Mouse (Mus musculus): ENCODE measurements around the gene Abca7.

DNA sequence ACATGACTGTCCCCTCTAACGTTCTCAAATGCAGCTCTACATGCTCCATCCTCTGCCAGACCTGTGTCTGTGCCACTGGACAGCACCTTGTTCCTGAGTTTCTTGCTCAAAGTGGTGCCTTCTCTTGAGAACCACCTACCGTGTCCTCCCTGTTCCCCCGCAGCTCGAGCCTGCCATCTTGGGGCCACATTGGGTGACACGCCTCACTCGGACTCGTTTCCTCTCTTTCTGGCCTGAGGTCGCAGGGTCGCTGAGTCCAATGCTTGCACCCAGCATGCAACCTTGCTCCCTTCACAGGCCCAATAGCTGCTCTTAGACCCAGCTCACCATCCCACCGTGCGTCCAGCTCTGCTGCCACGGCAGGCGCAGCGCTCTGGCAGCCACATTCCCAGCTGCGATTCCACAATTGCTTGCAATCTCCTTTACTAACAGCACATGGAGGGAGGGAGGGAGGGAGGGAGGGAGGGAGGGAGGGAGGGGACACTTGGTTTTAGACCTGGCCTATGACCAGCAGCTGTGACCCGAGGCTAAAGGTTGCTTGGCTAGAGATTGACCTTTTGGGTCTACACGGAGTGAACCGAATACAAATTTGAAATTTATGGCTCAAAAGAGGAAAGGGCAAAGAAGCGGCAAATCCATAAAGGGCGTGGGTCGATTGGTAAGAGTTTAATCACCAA, 38.0 kb upstream of the Abca7 start:
- TF ChIP-seq CTCF (IDR thresholded peaks at IDR 0.05; ENCODE audit: borderline replicate concordance, control insufficient read depth, extremely low read depth, insufficient read depth, low read length, poor library complexity) (peak; percentile 91), POLR2A (IDR thresholded peaks at IDR 0.05; ENCODE audit: control insufficient read depth, extremely low read depth, insufficient read depth, low read length, poor library complexity) (no peak)
